Comparison of ENCODE assay signal across 9 mouse cellular contexts in genomic region chr10:68248281-68249015, GRCm38 (mm10). TPM values are rescaled to one million over a fixed set of nuclear protein-coding genes. Genes with fewer than 3 reads are reported as not detected.
DNase-seq lines count a peak whose midpoint lies in the region; ATAC-seq and TF ChIP-seq lines count a peak whose summit lies in the region.
"Had no signal": no experiment of that assay in that cellular context is flagged by ENCODE, and none has a peak within 500 bp of the region (broad histone marks: within the 10 kb centered on the region; RNA-seq: fewer than 3 reads in every experiment).

No protein-coding gene starts in this region.

- no peak for TF ChIP-seq CTCF in hindbrain, postnatal 0 days (IDR thresholded peaks at IDR 0.05; ENCODE audit: low read depth)
- no peak for TF ChIP-seq CTCF in spleen, adult 2 months (IDR thresholded peaks at IDR 0.05; ENCODE audit: extremely low read depth, insufficient read depth, insufficient read length, insufficient replicate concordance)

- no peaks in the 10 kb centered on the region for H3K9me3 ChIP-seq in hindbrain, postnatal 0 days (ENCODE audit: low read length)
- H3K9me3 ChIP-seq in hindbrain, embryonic 13.5 days: no peaks in the 10 kb centered on the region
- H3K9me3 ChIP-seq in intestine, embryonic 15.5 days: no peaks in the 10 kb centered on the region

- H3K27me3 ChIP-seq in hindbrain, postnatal 0 days (ENCODE audit: insufficient read depth, low read length): no peaks in the 10 kb centered on the region
- H3K27me3 ChIP-seq in hindbrain, embryonic 13.5 days: no peaks in the 10 kb centered on the region
- H3K27me3 ChIP-seq in spleen, adult 2 months (ENCODE audit: control insufficient read depth, insufficient read depth, low read length): no peaks in the 10 kb centered on the region
- no peaks in the 10 kb centered on the region for H3K27me3 ChIP-seq in intestine, embryonic 15.5 days (replicated peaks)

- no peaks in the 10 kb centered on the region for H3K4me1 ChIP-seq in hindbrain, postnatal 0 days (ENCODE audit: insufficient read depth, low read length)
- H3K4me1 ChIP-seq in hindbrain, embryonic 13.5 days (replicated peaks): peaks cover 9% of the 10 kb centered on the region
- peaks cover 17% of the 10 kb centered on the region; the same call in 1 of the 2 replicates for H3K4me1 ChIP-seq in spleen, adult 2 months (ENCODE audit: control insufficient read depth, insufficient read depth, insufficient read length)
- peaks cover 5% of the 10 kb centered on the region; the same call in 1 of the 2 replicates for H3K4me1 ChIP-seq in intestine, embryonic 15.5 days (replicated peaks)

- 0 out of 2 replicates have a peak overlapping the region, but pooled peaks have one; percentile 11 for H3K4me2 ChIP-seq in hindbrain, postnatal 0 days (ENCODE audit: low read depth, low read length)
- H3K4me2 ChIP-seq in hindbrain, embryonic 13.5 days: no peak overlapping the region
- H3K4me2 ChIP-seq in intestine, embryonic 15.5 days (replicated peaks): no peak overlapping the region

- 39% methylated on average over 9 of the region's 9 CpGs for WGBS in hindbrain, postnatal 0 days
- 49% methylated on average over 9 of the region's 9 CpGs for WGBS in hindbrain, embryonic 13.5 days
- WGBS in spleen, adult 2 months: 47% methylated on average over 9 of the region's 9 CpGs
- WGBS in intestine, embryonic 15.5 days: 35% methylated on average over 9 of the region's 9 CpGs

- no peaks in the 10 kb centered on the region for H3K36me3 ChIP-seq in hindbrain, postnatal 0 days (ENCODE audit: insufficient read depth, low read length)
- 0 out of 2 replicates have a peak, but pooled peaks cover 5% of the 10 kb centered on the region for H3K36me3 ChIP-seq in hindbrain, embryonic 13.5 days
- no peaks in the 10 kb centered on the region for H3K36me3 ChIP-seq in spleen, adult 2 months (ENCODE audit: control insufficient read depth, insufficient read depth, low read length)
- no peaks in the 10 kb centered on the region for H3K36me3 ChIP-seq in intestine, embryonic 15.5 days

- no peak overlapping the region for H3K9ac ChIP-seq in hindbrain, postnatal 0 days (replicated peaks; ENCODE audit: low read length)
- H3K9ac ChIP-seq in hindbrain, embryonic 13.5 days: no peak overlapping the region
- no peak overlapping the region for H3K9ac ChIP-seq in intestine, embryonic 15.5 days

- no peak overlapping the region for H3K4me3 ChIP-seq in hindbrain, postnatal 0 days (ENCODE audit: low read length)
- no peak overlapping the region for H3K4me3 ChIP-seq in hindbrain, embryonic 13.5 days
- no peak overlapping the region for H3K4me3 ChIP-seq in spleen, adult 2 months (ENCODE audit: extremely low read depth, insufficient read depth, insufficient read length)
- no peak overlapping the region for H3K4me3 ChIP-seq in intestine, embryonic 15.5 days (replicated peaks)

- TF ChIP-seq POLR2A in spleen, adult 2 months (IDR thresholded peaks at IDR 0.05; ENCODE audit: low read depth, low read length): no peak

- H3K27ac ChIP-seq in hindbrain, postnatal 0 days: no peak overlapping the region
- H3K27ac ChIP-seq in hindbrain, embryonic 13.5 days: no peak overlapping the region
- peak overlapping the region; percentile 50; the same call in 1 of the 2 replicates for H3K27ac ChIP-seq in spleen, adult 2 months (ENCODE audit: insufficient read depth, low read length)
- H3K27ac ChIP-seq in intestine, embryonic 15.5 days: no peak overlapping the region; the same call in 1 of the 2 replicates

- ATAC-seq in hindbrain, postnatal 0 days: no peak
- no peak for ATAC-seq in hindbrain, embryonic 13.5 days (ENCODE audit: low FRiP score)
- ATAC-seq in intestine, embryonic 15.5 days: peak; percentile 44; the same call in 1 of the 2 replicates

- no peak for DNase-seq in hindbrain, postnatal 0 days (ENCODE audit: low spot score)
- DNase-seq in spleen, adult 2 months (ENCODE audit: low read depth in 1 of 2, low spot score in 2 of 2): no peak
- DNase-seq in spleen, postnatal 4 days (ENCODE audit: low spot score in 2 of 2): no peak
- DNase-seq in left cerebral cortex, adult 18-20 months (ENCODE audit: low spot score in 2 of 2): no peak
- no peak for DNase-seq in cerebellum, adult 11 months
- DNase-seq: cerebellum, adult 9-11 months; right cerebral cortex, postnatal 4 days had no signal

RNA-seq across cellular contexts. Expression of gene Arid5b, which starts 30.1 kb away (rescaled TPM):
- 12.7 and 13.8 TPM in 2 replicates for total RNA-seq in hindbrain, postnatal 0 days (2014; rRNA removed)
- polyA plus RNA-seq in hindbrain, postnatal 0 days (2015; fragmentation: Nextera tagmentation; extraction: Ambion mirVana): 13.1 and 13.3 TPM in 2 replicates
- 19.5 and 22.7 TPM in 2 replicates for polyA plus RNA-seq in hindbrain, embryonic 13.5 days (2015; fragmentation: Nextera tagmentation; extraction: Ambion mirVana)
- 4.5 and 5.5 TPM in 2 replicates for polyA plus RNA-seq in spleen, adult 2 months (2012; rRNA removed)
- polyA plus RNA-seq in intestine, embryonic 15.5 days (2015; fragmentation: Nextera tagmentation; extraction: Ambion mirVana): 27.2 and 29.0 TPM in 2 replicates
- total RNA-seq in left cerebral cortex, adult 18-20 months (2021): 10 to 100 TPM; 32.3 to 35.0 TPM
